Mouse (Mus musculus) retina, adult 2 months (tissue): ENCODE results near the gene Ipo9.

Experiments
- DNase-seq: peaks from one replicate; pipeline ENCODE4 v3.0.0-alpha.2; 2012; ENCODE audit warnings: low read depth, low spot score

The Ipo9 gene

GRCm38 (mm10) chr1:135368245-135368644 lies 62.1 kb downstream of the Ipo9 start:
- peak; percentile 81 for DNase-seq

GRCm38 (mm10) chr1:135367595-135367994 lies 62.7 kb downstream of the Ipo9 start:
- no peak for DNase-seq

DNA sequence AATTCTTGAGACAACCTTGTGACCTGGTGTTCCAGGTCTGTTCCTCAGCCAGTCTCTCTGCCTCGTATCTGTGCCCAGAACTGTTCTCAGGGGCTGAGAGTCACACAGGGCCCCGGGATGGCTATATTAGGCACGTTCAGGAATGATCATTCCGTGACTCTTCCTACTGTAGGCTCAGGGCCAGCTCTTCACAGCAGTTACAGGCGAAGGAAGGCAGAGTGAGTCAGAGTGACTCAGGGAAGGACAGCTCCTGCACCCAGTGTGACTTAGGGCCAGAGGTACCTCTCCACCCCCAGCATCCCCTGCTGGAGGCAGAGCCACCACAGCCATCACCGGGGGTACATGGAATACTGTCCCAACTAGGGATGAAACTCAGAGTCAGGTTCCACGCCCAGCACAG lies 63.3 kb downstream of the Ipo9 start:
- no peak for DNase-seq

DNA sequence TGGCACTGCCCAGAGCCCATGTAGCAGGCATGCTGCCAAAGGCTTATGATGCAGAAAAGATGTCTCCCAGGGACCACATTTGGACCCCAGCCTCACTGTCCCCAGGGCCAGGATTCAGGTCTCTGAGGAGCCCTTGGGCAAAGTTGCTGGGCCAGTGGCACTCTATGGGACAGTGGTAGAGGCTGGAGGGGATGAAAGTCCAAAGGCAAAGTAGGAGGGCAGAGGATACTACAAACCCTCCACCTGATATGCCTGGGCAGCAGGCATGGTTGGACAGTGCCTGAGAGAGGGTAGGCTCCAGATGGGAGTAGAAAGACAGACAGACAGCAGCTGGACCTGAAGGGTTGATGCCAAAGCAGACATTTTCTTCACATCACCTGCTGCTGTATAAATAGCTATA lies 63.9 kb downstream of the Ipo9 start:
- DNase-seq: no peak

DNA sequence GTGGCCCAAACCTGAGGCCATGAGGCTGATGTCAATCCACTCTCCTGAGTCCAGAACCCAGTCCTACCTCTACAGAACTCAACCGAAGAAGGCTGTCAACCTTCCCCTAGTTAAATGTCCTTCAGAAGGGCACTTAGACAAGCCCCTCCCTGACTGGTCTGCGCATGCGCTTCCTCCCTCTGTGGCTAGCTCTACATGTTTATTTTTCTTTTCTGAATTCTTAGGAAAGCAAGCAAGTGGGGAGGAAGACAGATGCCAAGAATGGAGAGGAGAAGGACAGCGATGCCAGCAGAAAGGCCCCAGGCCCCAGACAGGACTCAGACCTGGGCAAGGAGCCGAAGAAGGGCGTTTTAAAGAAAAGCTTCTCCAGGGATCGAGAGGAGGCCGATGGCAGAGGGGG lies 66.9 kb downstream of the Ipo9 start:
- no peak for DNase-seq

DNA sequence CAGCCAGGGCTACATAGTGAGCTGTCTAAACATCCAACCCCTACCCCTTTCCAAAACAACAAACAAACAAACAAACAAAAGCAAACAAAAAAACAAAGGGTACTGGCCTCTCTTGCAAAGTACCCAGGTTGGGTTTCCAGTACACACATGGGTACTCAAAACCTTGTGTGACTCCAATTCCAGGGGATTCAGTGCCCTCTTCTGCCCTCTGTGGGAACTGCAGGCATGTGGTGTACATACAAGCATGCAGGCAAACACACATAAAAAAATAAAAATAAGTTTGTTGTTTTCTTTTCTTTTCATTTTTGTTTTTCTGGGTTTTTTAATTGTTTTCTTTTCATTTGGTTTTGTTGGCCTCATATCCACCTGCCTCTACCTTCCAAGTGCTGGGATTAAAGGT lies 68.2 kb downstream of the Ipo9 start:
- no peak for DNase-seq

- no peak for DNase-seq
Measured at GRCm38 (mm10) chr1:135361491-135361890, 68.8 kb downstream of the Ipo9 start.

DNA sequence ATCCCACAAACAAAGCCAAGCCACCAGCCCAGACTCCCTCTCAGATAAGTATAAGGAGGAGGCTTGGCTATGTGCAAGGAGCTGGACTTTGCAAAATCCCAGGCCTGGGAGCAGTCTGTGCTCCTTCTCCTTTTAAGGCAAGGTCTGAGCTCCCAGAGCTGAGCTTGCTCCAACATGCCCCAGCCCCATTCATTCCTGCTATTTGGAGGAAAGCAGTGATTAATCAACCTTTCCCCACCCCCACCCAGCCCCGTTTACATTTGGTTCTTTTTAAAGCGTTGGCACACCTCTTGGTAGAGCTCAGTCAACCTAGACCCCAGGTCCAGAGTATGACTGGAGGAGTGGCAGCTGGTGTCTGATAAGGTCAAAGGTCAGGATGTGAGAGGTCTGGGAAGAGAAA lies 71.2 kb downstream of the Ipo9 start:
- DNase-seq: no peak

GRCm38 (mm10) chr1:135351953-135352352 lies 78.3 kb downstream of the Ipo9 start:
- no peak for DNase-seq

- no peak for DNase-seq
Measured at GRCm38 (mm10) chr1:135347498-135348169, 82.7 kb downstream of the Ipo9 start.

GRCm38 (mm10) chr1:135346891-135347290 lies 83.4 kb downstream of the Ipo9 start:
- no peak for DNase-seq

DNA sequence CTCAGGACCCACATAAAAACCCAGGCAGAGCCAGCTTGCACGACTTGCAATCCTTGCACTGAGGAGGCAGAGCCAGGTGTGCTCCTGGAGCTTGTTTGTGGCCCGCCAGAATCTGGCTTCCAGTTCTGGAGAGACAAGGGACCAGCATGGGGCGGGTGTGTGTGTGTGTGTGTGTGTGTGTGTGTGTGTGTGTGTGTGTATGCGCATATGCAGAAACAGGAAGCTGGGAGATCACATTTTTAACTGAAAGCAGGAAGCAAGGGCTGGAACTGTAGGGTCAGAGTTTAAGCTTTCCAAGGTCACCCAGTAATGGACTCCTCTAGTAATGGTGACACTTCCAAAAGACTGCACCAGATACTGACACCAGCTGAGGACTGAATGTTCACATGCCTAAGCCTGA lies 86.3 kb downstream of the Ipo9 start:
- no peak for DNase-seq

DNA sequence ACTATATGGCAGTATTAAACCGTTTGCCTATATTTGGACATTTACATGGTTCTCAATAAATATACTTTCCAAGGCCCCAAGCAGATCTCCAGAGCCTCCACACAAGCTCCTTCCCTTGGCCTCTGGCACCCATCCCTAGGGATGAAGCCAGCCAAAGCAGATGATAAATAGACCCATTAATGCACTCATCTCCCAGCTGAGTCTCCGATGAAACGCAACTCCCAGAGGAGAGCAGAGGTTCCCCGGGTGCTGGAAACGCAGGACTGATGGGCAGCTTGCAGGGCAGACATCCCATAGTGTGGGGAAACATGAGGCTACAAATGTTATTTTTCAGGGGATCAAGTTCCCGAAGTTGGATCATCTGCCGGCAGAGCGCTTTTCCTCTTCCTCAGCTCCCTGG lies 88.4 kb downstream of the Ipo9 start:
- DNase-seq: no peak
